ENCODE assay signal across 25 mouse cellular contexts in genomic region chr16:77931025-77931723, GRCm38 (mm10).
"Had no signal": no experiment of that assay in that cellular context is flagged by ENCODE, and none has a peak within 500 bp of the region (broad histone marks: within the 10 kb centered on the region; RNA-seq: fewer than 3 reads in every experiment).

No protein-coding gene starts in this region.

- H3K27ac ChIP-seq: heart, adult 2 months; heart, embryonic 13.5 days; heart, embryonic 15.5 days; hindbrain, embryonic 14.5 days; kidney, embryonic 15.5 days; kidney, postnatal 0 days; limb, embryonic 13.5 days; limb, embryonic 15.5 days; liver, embryonic 12.5 days; liver, embryonic 14.5 days had no signal

- H3K4me2 ChIP-seq: heart, embryonic 11.5 days; heart, embryonic 13.5 days; heart, embryonic 15.5 days; hindbrain, embryonic 14.5 days; kidney, embryonic 15.5 days; limb, embryonic 13.5 days; limb, embryonic 15.5 days; liver, embryonic 12.5 days had no signal

- H3K36me3 ChIP-seq: heart, embryonic 13.5 days; heart, embryonic 15.5 days; kidney, embryonic 15.5 days; limb, embryonic 13.5 days; limb, embryonic 15.5 days; liver, embryonic 12.5 days had no signal

- DNase-seq: gastrocnemius, postnatal 14 days; gastrocnemius, postnatal 36 days; heart, adult 11 months; heart, adult 2 months; heart, postnatal 14 days; heart, postnatal 36 days; kidney, adult 11 months; kidney, adult 2 months; kidney, adult 9 months; kidney, postnatal 14 days; kidney, postnatal 36 days; layer of hippocampus, adult 9-11 months; layer of hippocampus, postnatal 36 days had no signal

- H3K9me3 ChIP-seq: heart, embryonic 13.5 days; heart, embryonic 15.5 days; kidney, embryonic 15.5 days; limb, embryonic 13.5 days; limb, embryonic 15.5 days; liver, embryonic 12.5 days had no signal

- H3K9ac ChIP-seq: heart, embryonic 13.5 days; heart, embryonic 15.5 days; hindbrain, embryonic 14.5 days; kidney, embryonic 15.5 days; limb, embryonic 13.5 days; limb, embryonic 15.5 days; liver, embryonic 12.5 days; liver, embryonic 14.5 days had no signal

- ATAC-seq: hindbrain, embryonic 16.5 days; intestine, embryonic 16.5 days; liver, embryonic 12.5 days had no signal

- H3K4me1 ChIP-seq: heart, embryonic 13.5 days; heart, embryonic 15.5 days; kidney, embryonic 15.5 days; limb, embryonic 13.5 days; limb, embryonic 15.5 days; liver, embryonic 12.5 days had no signal

- H3K4me3 ChIP-seq: heart, adult 2 months; heart, embryonic 13.5 days; heart, embryonic 15.5 days; kidney, embryonic 15.5 days; limb, embryonic 13.5 days; limb, embryonic 15.5 days; liver, embryonic 12.5 days had no signal

- H3K27me3 ChIP-seq: heart, embryonic 13.5 days; heart, embryonic 15.5 days; kidney, embryonic 15.5 days; limb, embryonic 13.5 days; limb, embryonic 15.5 days; liver, embryonic 12.5 days had no signal
